ENCODE assay signal across 12 mouse cellular contexts in genomic region chr17:29884596-29884995, GRCm38 (mm10).
DNase-seq lines count a peak whose midpoint lies in the region; ATAC-seq and TF ChIP-seq lines count a peak whose summit lies in the region.
"Had no signal": no experiment of that assay in that cellular context is flagged by ENCODE, and none has a peak within 500 bp of the region (broad histone marks: within the 10 kb centered on the region; RNA-seq: fewer than 3 reads in every experiment).

No protein-coding gene starts in this region.

- TF ChIP-seq CTCF in heart, adult 2 months (IDR thresholded peaks at IDR 0.05): no peak

- no peak for TF ChIP-seq EP300 in heart, adult 2 months (IDR thresholded peaks at IDR 0.05; ENCODE audit: insufficient read depth, low read depth, low read length)

- peaks cover 16% of the 10 kb centered on the region for H3K4me1 ChIP-seq in embryonic facial prominence, embryonic 14.5 days (ENCODE audit: control insufficient read depth, insufficient read depth, low read length)
- H3K4me1 ChIP-seq in embryonic facial prominence, embryonic 10.5 days: peaks cover 48% of the 10 kb centered on the region
- H3K4me1 ChIP-seq in hindbrain, embryonic 16.5 days (ENCODE audit: control insufficient read depth, insufficient read depth, low read depth, low read length): peaks cover 43% of the 10 kb centered on the region
- peaks cover 69% of the 10 kb centered on the region for H3K4me1 ChIP-seq in neural tube, embryonic 13.5 days (replicated peaks)
- H3K4me1 ChIP-seq in heart, adult 2 months (ENCODE audit: control insufficient read depth, insufficient read depth, low read length): 0 out of 2 replicates have a peak, but pooled peaks cover 2% of the 10 kb centered on the region

- H3K36me3 ChIP-seq in embryonic facial prominence, embryonic 14.5 days (ENCODE audit: control insufficient read depth, insufficient read depth, low read length): no peaks in the 10 kb centered on the region
- no peaks in the 10 kb centered on the region for H3K36me3 ChIP-seq in embryonic facial prominence, embryonic 10.5 days (replicated peaks)
- H3K36me3 ChIP-seq in hindbrain, embryonic 16.5 days (ENCODE audit: control insufficient read depth, insufficient read depth, low read length): no peaks in the 10 kb centered on the region
- no peaks in the 10 kb centered on the region for H3K36me3 ChIP-seq in neural tube, embryonic 13.5 days
- no peaks in the 10 kb centered on the region for H3K36me3 ChIP-seq in heart, adult 2 months (ENCODE audit: control insufficient read depth, insufficient read depth, low read length)
- H3K36me3 ChIP-seq: heart, embryonic 15.5 days had no signal

- H3K4me3 ChIP-seq in embryonic facial prominence, embryonic 14.5 days (ENCODE audit: low read depth, low read length): no peak overlapping the region
- H3K4me3 ChIP-seq in embryonic facial prominence, embryonic 10.5 days: no peak overlapping the region
- peak overlapping the region; percentile 72 for H3K4me3 ChIP-seq in hindbrain, embryonic 16.5 days (ENCODE audit: low read length)
- peak overlapping the region; percentile 67 for H3K4me3 ChIP-seq in neural tube, embryonic 13.5 days
- no peak overlapping the region for H3K4me3 ChIP-seq in heart, adult 2 months
- H3K4me3 ChIP-seq: heart, embryonic 15.5 days had no signal

- TF ChIP-seq POLR2A in heart, adult 2 months (IDR thresholded peaks at IDR 0.05; ENCODE audit: insufficient read depth, low read depth, low read length): no peak

- 0 out of 2 replicates have a peak overlapping the region, but pooled peaks have one; percentile 6 for H3K4me2 ChIP-seq in embryonic facial prominence, embryonic 14.5 days (ENCODE audit: low read depth, low read length)
- peak overlapping the region; percentile 88 for H3K4me2 ChIP-seq in hindbrain, embryonic 16.5 days (ENCODE audit: low read length)
- peak overlapping the region; percentile 98 for H3K4me2 ChIP-seq in neural tube, embryonic 13.5 days
- H3K4me2 ChIP-seq: heart, embryonic 15.5 days had no signal

- intact Hi-C loops in heart, adult 2 months (cut with DNase I): no loop called here

- H3K9me3 ChIP-seq in embryonic facial prominence, embryonic 14.5 days (ENCODE audit: control insufficient read depth, low read length): no peaks in the 10 kb centered on the region
- H3K9me3 ChIP-seq in embryonic facial prominence, embryonic 10.5 days: no peaks in the 10 kb centered on the region
- H3K9me3 ChIP-seq in hindbrain, embryonic 16.5 days (ENCODE audit: control insufficient read depth, low read length): no peaks in the 10 kb centered on the region
- H3K9me3 ChIP-seq in neural tube, embryonic 13.5 days: no peaks in the 10 kb centered on the region
- H3K9me3 ChIP-seq: heart, embryonic 15.5 days had no signal

- no peak overlapping the region for H3K9ac ChIP-seq in embryonic facial prominence, embryonic 14.5 days (ENCODE audit: low read depth, low read length)
- H3K9ac ChIP-seq in hindbrain, embryonic 16.5 days (ENCODE audit: low read depth, low read length): peak overlapping the region; percentile 81
- H3K9ac ChIP-seq in neural tube, embryonic 13.5 days: peak overlapping the region; percentile 81
- no peak overlapping the region for H3K9ac ChIP-seq in heart, adult 2 months (ENCODE audit: low read depth, low read length)
- H3K9ac ChIP-seq: heart, embryonic 15.5 days had no signal

- H3K27me3 ChIP-seq in embryonic facial prominence, embryonic 14.5 days (replicated peaks; ENCODE audit: control insufficient read depth, insufficient read depth, low read length): peaks cover 37% of the 10 kb centered on the region
- peaks cover 70% of the 10 kb centered on the region for H3K27me3 ChIP-seq in embryonic facial prominence, embryonic 10.5 days (replicated peaks; ENCODE audit: low read depth, poor library complexity, severe bottlenecking)
- H3K27me3 ChIP-seq in hindbrain, embryonic 16.5 days (replicated peaks; ENCODE audit: control insufficient read depth, insufficient read depth, low read length): no peaks in the 10 kb centered on the region
- peaks cover 28% of the 10 kb centered on the region for H3K27me3 ChIP-seq in neural tube, embryonic 13.5 days
- no peaks in the 10 kb centered on the region for H3K27me3 ChIP-seq in heart, adult 2 months (ENCODE audit: control insufficient read depth, insufficient read depth, low read length)

- H3K79me2 ChIP-seq in heart, adult 2 months (replicated peaks; ENCODE audit: control insufficient read depth, insufficient read depth, low read length): no peaks in the 10 kb centered on the region

- 49% methylated on average over 4 of the region's 6 CpGs for WGBS in embryonic facial prominence, embryonic 14.5 days
- WGBS in embryonic facial prominence, embryonic 10.5 days: 32% methylated on average over 6 of the region's 6 CpGs
- 36% methylated on average over 6 of the region's 6 CpGs for WGBS in hindbrain, embryonic 16.5 days
- WGBS in neural tube, embryonic 13.5 days: 24% methylated on average over 6 of the region's 6 CpGs
- WGBS in heart, adult 2 months: 73% methylated on average over 6 of the region's 6 CpGs

- ATAC-seq in embryonic facial prominence, embryonic 14.5 days (ENCODE audit: low read depth): no peak
- no peak for ATAC-seq in hindbrain, embryonic 16.5 days
- ATAC-seq in neural tube, embryonic 13.5 days (ENCODE audit: low read depth): no peak
- no peak for ATAC-seq in inflammation-experienced regulatory T-cells, adult 6 months

- DNase-seq in embryonic facial prominence, embryonic 14.5 days (ENCODE audit: low spot score): no peak
- no peak for DNase-seq in embryonic facial prominence, embryonic 10.5 days (ENCODE audit: low spot score)
- DNase-seq in cerebellum, postnatal 36 days: peak; percentile 37 to 51
- no peak for DNase-seq in embryo, embryonic 9.5 days (ENCODE audit: extremely low spot score)
- no peak for DNase-seq in heart, adult 2 months
- DNase-seq: adrenal gland, postnatal 25 days; B cell, adult 2 months; lung, postnatal 36 days had no signal

- no peak overlapping the region for H3K27ac ChIP-seq in embryonic facial prominence, embryonic 14.5 days (replicated peaks; ENCODE audit: low read depth, low read length)
- no peak overlapping the region for H3K27ac ChIP-seq in embryonic facial prominence, embryonic 10.5 days (replicated peaks)
- peak overlapping the region; percentile 42; the same call in 1 of the 2 replicates for H3K27ac ChIP-seq in hindbrain, embryonic 16.5 days (ENCODE audit: low read depth, low read length)
- peak overlapping the region; percentile 85 for H3K27ac ChIP-seq in neural tube, embryonic 13.5 days (replicated peaks)
- H3K27ac ChIP-seq in heart, adult 2 months: no peak overlapping the region
- H3K27ac ChIP-seq: heart, embryonic 15.5 days had no signal

Comparison
In these comparisons a context has a peak if more than half of its experiments do, and no peak if none do; other contexts are left out.
1. DNase-seq: peak in cerebellum, postnatal 36 days (2 of 2); none in embryonic facial prominence, embryonic 14.5 days (single experiment), embryonic facial prominence, embryonic 10.5 days (single experiment), embryo, embryonic 9.5 days (single experiment) and heart, adult 2 months (0 of 2).
2. H3K27ac ChIP-seq: peak in hindbrain, embryonic 16.5 days (single experiment) and neural tube, embryonic 13.5 days (single experiment); none in embryonic facial prominence, embryonic 14.5 days (single experiment), embryonic facial prominence, embryonic 10.5 days (single experiment) and heart, adult 2 months (single experiment).
3. H3K4me2 ChIP-seq: peak in every context shown above with its lines; median percentile 98 in neural tube, embryonic 13.5 days; 88 in hindbrain, embryonic 16.5 days; 6 in embryonic facial prominence, embryonic 14.5 days.
4. H3K4me3 ChIP-seq: peak in hindbrain, embryonic 16.5 days (single experiment) and neural tube, embryonic 13.5 days (single experiment); none in embryonic facial prominence, embryonic 14.5 days (single experiment), embryonic facial prominence, embryonic 10.5 days (single experiment) and heart, adult 2 months (single experiment).
5. H3K9ac ChIP-seq: peak in hindbrain, embryonic 16.5 days (single experiment) and neural tube, embryonic 13.5 days (single experiment); none in embryonic facial prominence, embryonic 14.5 days (single experiment) and heart, adult 2 months (single experiment).